Mouse (Mus musculus) retina, postnatal 7 days (tissue): ENCODE data around the gene Relt.
A peak's percentile ranks its signal among the peaks of the same experiment; 100 is the strongest.

Experiments used
- DNase-seq: peaks from one replicate; pipeline ENCODE4 v3.0.0-alpha.2; 2012; ENCODE audit warnings: low read depth, low spot score

Gene Relt

DNA sequence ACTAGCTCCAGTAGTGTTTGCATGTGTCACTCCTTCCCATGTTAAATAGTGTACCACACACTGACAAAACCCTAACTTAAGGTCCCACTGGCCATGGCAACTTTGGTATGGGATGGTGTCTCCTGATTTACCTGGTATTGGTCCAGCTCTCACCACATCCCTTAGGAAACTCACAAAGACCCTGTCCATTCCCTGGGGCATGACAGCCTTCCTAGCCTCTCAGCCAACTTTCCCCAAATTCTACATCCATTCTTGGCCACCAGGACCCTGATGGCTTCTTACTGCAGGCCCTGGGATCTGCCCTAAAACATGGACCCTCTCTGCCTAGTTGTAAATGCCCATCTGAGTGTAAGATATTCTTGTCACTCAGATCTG is 18.2 kb downstream of the Relt start:
- DNase-seq, result no peak

DNA sequence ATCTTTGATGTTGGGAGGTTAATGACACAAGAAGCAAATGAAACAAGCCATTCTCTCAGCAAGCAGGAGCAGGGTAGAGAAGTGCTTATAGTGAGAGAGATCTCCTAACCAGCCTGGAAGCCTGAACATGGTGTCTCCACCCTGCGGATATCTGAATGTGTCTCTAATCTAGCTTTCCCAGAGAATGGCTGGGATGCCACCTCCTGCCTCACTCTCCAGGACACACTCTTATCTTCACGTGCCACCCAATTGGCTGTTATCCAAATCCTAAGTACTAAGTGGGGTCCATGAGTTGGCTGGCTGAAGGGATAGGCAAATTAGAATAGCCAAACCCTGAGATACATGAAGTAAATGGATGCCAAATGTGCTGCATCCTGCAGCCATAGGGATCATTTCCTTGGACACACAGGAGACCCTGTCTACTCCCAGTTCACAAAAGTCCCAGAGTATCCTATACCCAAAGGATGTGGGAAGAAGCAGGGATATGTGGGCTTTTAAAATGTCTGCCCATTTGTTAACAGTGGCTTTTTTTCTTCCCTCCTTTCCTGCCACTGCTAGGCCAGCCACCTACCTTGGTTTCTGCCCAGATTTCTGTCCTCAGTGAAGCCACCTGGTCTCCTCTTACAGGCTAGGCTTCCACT is 18.7 kb downstream of the Relt start:
- DNase-seq, result no peak

DNA sequence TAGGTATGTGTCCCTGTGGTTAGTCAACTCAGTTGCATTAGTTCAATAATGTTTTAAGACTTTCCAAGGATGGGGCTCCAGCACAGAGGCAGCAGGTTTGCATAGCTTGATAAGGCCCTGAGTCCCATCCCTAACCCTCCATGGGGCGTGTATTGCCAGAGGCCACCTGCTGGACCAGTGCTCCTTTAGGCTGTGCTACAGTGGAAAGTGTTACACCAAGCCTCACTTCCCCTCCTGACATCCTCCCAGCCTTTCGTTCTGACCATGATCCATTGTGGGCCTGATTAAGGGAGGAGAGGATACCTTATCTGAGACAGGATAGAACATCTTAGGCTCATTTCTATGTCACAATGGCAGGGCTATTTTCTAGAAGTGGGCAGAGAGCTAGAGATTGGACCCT is 19.4 kb downstream of the Relt start:
- DNase-seq, result no peak

DNA sequence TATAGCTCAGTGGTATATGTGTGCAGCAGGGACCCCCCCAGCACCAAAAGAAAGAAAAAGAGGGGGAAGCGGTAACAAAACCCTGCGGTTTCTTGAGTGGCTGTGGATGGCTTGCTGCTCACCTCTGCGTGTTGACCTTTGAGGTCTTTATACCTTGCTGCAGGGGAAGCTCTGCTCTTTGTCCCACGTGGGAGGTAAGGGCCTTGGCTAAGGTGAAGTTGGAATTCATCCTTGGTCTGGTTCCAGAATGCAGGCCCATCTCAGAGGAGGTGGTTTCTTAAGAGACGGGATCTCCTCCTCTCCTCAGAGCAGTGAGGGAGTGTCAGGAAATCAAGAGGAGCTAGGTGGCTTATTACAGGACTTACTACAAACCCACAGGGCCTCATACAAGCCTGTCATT is 21.1 kb downstream of the Relt start:
- no peak for DNase-seq

DNA sequence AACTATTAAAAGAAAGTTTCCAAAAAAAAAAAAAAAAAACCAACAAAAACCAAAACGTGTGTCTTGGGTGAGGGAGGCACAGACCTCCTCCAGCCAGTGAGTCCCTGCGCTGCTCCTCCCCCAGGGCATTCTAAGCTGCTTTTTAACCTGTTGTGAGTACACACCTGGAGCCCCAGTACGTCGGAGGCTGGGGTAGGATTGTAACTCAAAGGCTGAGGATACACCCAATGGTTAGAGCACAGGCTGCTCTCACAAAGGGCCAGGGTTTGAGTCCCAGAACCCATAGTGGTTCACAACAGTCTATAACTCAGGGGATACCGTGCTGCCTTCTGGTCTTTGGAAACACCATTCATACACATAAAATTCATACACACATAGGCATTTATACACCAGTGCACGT is 21.6 kb downstream of the Relt start:
- DNase-seq, result no peak

DNA sequence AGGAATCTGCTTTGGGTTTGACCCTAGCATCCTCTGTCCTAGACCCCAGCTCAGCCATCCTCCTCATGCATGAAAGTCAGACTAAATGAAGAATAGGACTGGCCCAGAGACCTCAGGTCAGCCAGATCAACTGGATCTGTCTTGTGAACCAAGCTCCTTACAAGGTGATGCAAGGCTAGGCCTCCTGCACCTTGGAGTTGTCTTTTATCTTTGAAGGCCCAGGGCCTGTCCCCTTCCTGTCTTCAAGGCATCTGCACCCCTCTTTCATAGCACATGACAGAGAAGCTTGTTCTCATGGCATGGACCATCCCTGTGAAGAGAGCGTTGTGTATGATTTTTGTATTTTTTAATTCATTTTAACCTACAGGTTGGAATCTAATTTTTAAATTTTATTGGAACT is 22.3 kb downstream of the Relt start:
- DNase-seq, result no peak

DNA sequence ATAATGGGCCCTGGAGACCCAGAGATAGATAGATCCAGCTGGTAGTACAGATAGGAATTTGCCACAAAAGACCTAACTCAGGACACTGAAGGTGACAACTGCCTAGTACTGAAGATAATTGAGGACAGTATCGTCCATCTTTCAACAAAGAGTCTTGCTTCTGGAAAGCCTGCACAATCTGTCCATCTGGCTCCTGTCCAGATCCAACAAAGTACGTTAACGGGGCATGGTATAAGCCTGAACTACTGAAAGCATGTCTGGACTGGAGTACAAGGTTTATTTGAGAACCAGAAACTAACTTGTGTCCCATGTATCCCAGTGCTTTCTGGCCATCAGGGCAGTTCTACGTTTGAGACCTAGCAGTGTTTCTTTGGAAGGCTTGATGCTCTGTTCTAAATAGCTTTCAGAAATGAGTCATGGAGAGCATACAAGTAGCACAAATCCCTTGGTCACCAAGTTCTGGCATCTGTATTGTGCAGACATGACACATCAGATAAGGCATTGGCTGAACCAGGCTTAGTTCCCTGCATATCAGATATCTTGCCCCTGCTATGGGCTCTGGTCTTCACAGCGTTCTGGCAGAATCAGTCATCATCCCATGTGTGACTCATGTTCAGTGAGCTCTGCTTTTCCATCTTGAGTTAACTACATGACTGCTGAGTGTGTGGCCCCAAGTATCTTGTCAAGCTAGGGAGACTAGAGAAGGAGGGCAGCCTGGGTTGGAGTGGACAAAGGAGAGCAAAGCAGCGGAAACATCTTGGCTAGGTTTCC is 23.4 kb downstream of the Relt start:
- DNase-seq, result no peak

DNA sequence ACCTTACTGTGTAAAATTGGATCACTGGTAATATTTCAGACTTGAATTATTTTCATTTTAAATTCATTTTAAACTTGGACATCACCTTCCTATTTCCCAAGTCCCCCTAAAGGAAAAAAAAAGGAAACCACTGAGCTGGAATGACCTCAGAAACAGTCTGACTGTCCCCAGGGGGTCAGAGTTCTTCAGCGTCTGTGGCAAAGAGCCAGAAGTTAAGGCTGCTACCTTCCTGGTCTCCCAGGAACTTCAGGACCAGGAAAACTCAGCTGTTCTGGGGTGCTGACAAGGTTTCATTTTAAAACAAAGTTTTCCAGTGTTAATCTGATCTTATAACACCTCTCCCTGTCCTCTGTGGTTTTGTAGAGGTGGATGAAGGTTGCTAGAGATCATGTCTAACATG is 25.5 kb downstream of the Relt start:
- no peak for DNase-seq

DNA sequence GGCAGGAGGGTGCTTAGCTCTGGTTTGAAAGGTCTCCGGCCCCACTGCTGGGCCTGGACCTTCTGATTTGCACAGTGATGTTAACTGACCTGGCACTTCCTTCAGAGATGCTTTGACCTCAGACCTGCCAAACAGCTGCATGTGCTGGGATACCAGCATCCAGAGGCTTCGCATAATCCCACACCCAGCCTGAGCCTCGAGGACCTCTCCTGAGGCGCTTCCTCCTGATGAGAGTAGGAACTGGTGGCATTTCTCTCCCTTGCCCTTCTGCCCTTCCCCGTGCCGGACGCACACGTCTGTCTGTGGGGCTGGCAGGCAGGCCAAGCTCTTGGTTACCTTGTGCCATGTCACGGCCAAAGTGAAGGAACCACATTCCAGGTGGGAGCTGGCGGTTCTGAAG is 26.6 kb downstream of the Relt start:
- no peak for DNase-seq

DNA sequence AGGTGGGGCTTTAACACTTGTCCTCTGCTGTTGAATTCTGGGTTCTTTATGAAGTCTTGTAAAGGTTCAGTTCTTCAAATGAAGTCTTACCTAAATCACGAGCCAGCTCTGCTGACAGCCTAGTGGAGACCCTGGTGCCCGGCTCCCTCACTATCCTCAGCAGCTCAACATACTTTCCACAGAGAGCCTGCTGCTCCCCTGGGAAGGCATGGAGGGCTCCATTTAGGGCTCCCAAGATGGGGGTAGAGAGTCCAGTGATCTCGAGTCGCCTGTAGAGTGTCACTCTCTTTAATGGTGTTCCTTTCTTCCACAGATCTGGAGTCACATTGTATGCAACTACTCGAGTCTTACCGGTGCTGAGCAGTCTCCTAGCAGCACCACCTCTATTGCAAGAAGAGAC is 27.5 kb downstream of the Relt start:
- no peak for DNase-seq

DNA sequence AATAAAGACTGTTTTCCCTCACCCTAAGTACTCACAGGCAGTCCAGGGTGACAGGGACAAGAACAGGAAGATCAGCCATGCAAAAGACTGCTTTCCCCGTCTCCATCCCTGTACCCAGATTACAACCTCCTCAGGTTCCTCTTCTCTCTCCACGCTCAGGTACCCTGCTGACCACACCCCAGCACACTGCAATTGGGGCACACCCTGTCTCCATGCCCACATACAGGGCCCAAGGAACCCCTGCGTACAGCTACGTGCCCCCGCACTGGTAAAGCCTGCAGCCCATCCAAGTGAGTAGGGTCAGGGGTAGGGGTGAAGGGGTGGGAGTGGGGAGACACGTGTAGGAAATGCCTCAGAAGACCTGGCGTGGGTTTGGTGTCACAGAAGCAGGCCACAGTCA is 28.1 kb downstream of the Relt start:
- DNase-seq, result no peak

DNA sequence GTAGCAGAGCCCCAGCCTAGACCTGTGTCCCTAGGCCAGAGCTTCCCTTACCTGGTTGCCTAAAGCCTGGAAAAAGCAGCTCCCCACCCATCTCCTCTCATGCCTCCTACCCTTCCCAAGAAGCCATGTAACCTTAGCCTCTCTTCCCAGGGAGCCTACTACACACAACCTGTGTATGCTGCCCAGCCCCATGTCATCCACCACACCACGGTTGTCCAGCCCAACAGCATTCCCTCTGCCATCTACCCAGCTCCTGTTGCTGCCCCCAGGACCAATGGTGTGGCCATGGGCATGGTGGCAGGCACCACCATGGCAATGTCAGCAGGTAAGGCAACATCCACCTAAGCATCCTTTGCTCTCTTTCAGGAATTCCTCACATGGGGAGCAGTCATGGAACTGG is 29.4 kb downstream of the Relt start:
- no peak for DNase-seq

DNA sequence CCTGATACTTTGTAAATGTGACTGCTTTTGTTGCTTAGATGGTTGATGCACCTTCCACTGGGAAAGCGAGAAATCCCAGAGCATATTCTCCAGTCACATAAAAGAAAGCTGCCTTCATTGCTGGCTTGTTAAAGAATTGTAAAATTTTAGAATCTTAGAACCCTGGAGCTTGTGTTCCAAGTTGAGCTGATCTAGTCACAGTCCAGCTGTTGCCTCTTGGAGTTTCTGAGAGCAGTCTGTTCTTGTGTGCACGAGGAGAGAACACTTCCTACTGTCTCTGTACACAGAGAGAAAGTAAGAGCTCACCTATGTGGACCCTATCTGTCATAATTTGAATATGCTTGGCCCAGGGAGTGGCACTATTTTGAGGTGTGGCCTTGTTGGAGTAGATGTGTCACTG is 34.7 kb downstream of the Relt start:
- no peak for DNase-seq

DNA sequence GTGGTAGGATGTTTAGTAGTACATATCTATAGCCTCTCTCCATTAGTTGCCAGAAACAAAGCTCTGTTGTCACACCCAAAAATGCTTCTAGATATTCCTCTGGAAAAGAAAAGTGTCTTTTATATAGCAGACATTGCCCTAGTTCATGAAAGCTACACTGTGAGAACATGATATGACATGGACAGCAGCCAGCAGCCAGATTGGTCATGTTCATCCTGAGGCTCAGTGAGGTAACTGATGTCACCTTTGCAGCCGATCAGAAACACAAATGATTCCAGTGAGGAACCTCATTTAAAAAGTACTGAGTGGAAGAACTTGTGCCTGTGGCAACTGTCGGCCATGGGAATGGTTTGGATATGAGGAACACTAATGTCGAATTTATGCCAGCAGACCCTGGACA is 38.6 kb downstream of the Relt start:
- DNase-seq, result no peak

DNA sequence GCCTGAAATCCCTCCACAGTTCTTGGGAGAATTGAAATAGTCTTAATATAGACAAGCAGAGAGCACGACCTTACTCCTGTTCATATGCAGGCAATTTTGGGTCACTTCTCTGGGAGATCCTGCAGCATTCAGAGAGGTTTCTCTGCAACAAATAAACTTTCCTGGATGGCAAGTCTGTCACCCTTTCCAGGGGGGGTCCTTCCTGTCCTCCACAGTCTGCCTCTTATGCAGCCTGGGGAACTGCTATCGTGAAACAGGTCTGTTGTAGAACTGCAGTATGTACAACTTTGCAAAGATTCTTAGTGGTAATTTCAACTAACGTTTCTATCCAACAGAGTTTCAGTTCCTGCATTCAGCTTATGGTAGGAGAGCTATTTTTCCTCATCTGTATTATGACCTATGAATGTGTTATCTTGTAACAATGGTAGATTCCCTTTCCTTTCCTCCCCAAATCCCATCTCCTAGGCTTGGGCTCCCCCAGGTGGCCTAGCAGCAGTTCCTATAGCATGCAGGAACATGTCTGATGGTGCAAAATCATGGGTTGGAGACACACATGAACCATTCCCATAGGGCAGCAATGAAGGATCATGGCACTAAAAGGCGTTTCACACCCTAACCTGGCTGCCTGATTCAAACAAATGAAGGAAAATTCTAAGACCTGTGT is 44.7 kb downstream of the Relt start:
- DNase-seq, result no peak

DNA sequence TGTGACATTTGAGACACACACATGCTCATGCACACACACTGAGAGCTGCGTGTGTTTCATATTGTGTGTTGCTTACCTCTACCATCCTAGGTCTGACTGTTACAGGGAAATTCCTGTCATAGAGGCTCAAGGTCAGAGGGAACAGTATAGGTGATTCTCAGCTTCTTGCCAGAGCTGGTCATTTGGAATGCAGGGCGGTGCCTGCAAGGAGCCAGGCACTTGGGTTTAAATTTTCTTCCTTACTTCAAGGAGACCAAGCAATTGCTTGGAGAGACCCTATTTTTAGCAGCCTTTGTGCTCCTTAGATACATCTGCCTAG is 45.8 kb downstream of the Relt start:
- DNase-seq, result no peak

DNA sequence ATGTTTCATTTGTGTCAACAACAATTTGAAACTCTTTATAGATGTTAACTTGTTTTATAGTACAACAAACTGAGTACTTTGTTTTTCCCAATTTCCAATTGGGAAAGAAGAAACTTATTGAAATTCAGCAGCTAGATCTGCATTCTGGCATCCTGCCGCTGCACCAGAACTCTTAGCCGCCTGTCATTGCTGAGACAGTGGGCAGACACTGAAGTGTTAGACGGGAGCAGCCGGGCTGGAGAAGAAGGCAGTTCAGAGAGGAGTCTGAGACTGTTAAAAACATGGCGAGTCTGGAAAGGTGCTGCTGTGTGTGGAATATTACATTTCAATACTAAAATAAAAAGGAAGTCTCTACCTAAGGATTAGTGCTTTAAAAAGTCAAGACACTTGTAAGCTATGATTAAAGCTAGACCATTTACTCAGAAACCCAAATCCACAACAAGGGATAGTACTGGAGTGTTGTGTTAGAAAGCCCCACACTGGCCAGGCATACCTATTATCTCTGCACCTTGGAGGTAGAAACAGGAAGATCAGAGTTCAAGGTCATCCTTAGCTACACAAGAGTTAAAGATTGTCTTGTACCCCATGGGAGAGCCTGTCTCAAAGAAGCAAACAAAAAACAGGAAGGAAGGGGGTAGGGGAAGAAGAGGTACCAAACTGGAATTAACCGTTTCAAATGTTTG is 46.3 kb downstream of the Relt start:
- no peak for DNase-seq

DNA sequence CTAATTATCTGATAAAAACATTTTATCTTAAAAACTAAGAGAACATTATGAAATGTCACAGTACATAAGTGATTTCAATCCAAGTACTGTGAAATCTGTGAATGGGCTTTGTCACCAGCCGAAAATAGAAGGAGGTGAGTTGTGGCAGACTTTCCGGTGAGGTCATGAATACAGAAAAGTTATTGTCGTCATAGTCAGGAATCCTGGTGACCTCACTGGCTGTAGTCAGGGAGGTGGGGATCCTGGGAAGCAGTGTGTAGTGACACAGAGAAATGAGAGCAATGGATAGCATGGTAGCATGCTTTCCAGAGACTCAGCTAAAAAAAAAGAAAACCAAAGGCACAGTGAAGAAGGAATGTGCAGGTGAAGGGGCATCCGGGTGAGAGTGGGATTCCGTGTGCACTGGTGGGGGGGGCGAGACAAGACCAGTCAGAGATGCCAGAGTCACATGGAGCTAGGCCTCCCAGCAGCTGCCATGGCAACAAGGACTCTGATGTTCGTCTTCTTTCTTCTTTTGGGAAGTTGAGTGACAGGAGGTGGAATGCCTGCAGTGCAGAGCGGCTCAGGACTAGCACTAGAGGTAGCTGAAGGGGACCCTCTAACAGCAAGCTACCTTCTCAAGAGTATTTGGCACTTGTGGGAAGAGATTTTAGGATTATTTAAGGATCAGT is 47.2 kb downstream of the Relt start:
- DNase-seq, result no peak

DNA sequence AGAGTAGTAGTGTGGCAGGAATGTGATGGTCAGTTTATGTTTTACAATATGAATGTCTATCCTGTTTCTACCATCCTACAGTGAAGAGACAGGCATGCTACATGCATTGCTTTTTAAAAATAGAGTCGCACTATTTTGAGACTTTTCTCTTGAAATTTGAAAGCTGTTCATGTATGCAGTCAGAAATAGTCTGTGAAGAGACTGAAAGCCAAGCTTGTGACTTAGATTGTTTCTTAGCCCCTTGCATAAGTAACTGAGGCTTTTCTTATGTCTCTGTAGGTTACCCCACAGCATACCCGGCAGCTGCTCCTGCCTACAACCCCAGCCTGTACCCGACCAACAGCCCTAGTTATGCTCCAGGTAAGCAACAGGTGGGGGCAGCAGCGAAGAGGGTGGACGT is 50.6 kb downstream of the Relt start:
- no peak for DNase-seq

DNA sequence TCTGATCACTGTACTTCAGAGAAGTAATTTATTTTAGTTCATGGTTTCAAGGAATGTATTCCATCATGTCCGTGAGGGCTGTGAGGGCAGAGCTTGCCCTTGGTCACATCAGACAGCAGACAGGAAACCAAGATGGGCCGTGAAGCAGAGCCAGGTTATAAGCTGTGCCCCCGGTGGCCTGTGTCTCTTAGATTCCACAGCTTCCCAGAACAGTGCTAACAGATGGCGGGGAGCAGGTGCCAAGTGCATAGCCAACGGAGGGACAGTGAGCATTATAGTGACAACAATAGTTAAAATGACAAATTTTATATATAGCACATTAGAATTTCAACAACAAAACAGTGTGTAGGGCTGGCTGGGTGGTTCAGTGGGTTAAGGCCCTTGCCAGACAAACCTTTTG is 51.3 kb downstream of the Relt start:
- DNase-seq, result no peak

DNA sequence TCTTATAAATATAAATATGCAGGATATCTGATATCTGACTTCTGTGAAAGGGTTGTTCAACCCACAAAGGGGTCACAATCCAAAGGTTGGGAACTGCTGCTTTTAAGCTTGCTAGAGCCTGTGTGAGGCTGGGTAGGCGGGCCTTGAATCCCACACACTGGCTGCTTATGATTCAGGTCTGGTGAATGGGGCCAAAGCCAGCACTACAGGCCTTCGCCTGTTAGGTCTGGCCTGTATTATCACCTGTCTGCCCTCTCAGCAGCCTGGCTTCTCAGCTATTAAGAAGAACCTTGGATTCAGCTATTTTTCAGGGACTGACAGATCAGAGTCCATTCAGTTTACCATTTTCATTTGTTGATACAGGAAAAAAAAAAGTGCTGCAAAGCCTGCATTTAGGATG is 57.9 kb downstream of the Relt start:
- DNase-seq, result no peak

DNA sequence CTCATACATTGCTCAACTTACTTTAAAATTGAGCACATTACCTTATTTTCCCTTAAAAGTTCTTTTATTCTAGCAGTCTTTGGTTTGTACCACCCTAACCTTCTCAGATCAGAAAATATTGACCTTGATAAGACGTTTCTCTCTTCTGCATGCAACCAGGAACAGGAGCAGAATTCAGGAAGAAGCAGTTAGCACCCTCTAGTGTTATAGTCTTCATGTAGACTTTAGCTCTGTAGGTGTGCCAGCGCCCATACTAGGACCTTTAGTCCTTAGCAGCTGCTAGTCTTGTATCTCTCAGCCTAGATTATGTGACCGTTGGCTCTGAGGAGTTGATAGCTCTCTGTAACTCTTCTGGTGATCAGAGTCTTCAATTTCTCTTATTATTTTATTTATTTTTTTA is 64.4 kb downstream of the Relt start:
- peak; percentile 20 for DNase-seq
